Mouse (Mus musculus) WW6 (cell line): ENCODE measurements around the gene Banp.

Experiments used
- DNase-seq: peaks from one replicate; pipeline ENCODE4 v3.0.0-alpha.2; 2013; ENCODE audit warnings: low read depth, low spot score

Banp gene

GRCm38 (mm10) chr8:122018046-122018831 lies 68.7 kb downstream of the Banp start:
- no peak for DNase-seq

GRCm38 (mm10) chr8:122019162-122019561 lies 69.6 kb downstream of the Banp start:
- no peak for DNase-seq

GRCm38 (mm10) chr8:122020050-122020771 lies 70.7 kb downstream of the Banp start:
- DNase-seq: no peak

DNA sequence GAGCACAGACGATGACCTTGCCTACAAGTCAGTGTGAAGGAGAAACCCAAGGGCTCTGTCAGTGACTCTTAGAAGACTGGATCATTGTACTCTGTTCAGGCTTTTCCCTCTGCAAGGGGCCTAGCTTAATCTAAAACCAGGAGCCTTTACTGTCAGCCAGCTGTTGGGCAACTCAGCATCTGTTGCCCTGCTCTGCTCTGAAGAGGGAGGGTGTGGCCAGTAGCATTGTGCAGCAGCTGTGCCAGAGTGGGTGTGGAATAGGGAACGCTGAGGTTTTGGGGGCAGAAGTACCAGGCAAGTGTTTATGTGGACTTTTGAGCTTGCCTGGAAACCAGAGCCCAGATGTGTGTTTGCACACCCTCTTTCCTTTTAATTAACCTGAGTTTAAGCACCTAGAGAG lies 72.2 kb downstream of the Banp start:
- DNase-seq: no peak

DNA sequence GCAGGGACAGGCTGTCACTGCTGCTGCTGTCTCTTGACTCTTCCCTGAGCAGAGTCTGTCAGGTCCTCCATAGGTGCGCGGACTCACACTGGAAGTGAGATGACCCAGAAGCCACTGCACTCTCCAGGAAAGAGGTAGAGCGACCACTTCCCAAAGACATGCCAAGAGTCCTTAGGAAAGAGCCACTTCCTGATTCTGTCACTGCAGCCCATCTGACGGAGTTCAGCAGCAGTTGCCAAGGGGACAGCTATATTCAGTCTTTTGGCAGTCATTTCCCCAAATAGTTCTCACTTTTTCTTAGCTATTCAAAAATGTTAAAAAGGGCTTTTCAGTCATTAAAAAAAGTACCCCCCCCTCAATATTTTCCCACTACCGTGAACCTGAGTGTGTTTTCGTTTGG lies 72.7 kb downstream of the Banp start:
- DNase-seq: no peak

DNA sequence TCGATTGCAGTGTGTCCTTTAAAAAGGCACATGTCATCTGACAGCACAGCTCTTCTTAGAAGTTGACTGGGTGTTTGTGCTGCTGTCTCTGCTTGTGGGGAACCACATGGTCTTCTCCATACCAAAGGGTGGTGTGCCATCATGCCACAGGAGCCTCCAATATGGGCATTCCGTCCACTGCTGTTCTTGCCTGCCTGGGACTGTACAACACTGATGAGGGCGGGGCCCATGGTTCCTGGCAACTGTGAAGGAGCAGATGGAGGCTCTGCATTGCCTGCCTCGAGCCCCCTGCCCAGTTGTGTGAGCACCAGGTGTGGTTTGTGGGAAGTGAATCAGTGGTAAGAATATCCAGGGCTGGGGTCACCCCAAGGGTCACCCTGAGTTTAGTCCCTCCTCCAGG lies 73.2 kb downstream of the Banp start:
- DNase-seq: no peak

- no peak for DNase-seq
Observed at GRCm38 (mm10) chr8:122025546-122025945, 76.0 kb downstream of the Banp start.

DNA sequence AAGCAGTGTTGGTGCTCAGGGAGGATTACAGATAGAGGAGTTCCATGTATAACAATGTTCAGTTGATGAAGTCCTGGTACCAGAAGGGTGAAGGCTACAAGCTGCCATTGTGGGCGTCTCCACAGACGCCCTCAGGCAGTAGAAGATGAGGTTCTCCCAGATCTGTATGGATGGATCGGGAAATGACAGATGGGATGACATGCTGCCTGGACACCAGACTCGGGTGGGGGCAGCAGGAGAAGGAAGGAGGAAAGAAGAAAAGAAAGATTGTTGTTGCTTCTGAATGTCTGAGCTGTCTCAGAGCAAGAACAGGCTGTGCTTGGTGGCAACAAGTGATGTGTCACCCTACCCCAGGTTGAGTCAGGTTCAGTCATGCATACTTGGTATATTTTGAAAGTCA lies 78.6 kb downstream of the Banp start:
- no peak for DNase-seq

DNA sequence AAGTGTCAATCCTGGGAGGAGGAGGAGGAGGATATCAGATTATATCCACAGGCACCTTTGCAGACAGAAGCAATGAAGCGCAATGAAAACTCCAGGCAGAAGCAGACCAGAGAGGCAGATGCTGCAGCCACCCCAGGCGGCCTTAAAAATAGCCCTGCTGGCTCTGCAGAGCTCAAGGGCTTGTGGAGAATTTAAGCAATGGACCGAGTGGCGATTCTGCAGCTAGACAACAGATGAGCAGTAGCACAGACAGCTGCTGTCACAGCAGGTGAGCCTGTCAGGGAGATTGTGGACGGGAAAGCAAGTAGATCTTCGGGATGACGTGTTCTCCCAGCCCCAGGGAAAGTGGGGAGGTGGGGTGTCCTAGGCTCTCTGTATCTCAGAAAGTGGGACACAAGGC lies 81.4 kb downstream of the Banp start:
- DNase-seq: no peak

GRCm38 (mm10) chr8:122032741-122033140 lies 83.2 kb downstream of the Banp start:
- DNase-seq: no peak

- DNase-seq: no peak
Observed at GRCm38 (mm10) chr8:122035543-122035942, 86.0 kb downstream of the Banp start.

DNA sequence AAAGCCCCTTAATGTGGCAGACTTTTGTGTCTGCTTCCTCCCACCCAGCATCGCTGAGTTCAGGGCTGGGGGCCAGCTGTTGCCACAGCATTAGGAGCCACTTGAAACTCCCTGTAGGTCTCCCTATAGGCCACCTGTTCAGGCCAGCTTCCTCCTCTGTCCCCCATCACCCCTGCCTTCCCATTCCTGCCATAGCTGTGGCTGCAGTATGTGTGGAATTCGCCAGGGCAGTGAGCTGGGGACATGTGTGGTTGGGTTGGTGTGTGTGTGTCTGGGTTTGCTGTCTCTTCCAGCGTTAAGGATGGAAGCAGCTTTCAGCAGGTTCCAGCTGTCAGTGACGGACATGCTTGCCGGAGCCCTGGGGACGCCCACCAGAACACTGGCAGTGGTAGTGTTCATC lies 86.8 kb downstream of the Banp start:
- DNase-seq: no peak

GRCm38 (mm10) chr8:122037279-122037678 lies 87.7 kb downstream of the Banp start:
- no peak for DNase-seq

DNA sequence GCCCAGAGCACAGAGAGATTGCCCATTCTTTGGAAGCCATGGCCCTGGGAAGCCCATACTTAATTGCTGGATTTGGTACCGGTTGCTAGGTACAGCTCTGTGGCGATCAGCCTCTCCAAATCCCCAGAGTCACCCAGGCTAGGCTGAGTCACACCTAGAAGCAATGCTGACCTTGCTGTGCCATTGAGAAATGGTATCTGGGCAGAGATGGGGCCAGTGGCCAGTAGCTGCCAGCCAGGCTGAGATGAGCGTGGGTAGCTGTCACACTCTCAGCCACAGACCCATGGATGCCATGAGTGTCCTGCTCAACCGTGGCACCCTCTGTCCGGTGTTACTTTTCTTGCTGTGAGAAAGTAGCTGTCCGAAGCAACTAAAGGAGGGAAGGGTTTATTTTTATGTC lies 88.5 kb downstream of the Banp start:
- no peak for DNase-seq

- DNase-seq: no peak
Observed at GRCm38 (mm10) chr8:122039452-122039851, 89.9 kb downstream of the Banp start.

DNA sequence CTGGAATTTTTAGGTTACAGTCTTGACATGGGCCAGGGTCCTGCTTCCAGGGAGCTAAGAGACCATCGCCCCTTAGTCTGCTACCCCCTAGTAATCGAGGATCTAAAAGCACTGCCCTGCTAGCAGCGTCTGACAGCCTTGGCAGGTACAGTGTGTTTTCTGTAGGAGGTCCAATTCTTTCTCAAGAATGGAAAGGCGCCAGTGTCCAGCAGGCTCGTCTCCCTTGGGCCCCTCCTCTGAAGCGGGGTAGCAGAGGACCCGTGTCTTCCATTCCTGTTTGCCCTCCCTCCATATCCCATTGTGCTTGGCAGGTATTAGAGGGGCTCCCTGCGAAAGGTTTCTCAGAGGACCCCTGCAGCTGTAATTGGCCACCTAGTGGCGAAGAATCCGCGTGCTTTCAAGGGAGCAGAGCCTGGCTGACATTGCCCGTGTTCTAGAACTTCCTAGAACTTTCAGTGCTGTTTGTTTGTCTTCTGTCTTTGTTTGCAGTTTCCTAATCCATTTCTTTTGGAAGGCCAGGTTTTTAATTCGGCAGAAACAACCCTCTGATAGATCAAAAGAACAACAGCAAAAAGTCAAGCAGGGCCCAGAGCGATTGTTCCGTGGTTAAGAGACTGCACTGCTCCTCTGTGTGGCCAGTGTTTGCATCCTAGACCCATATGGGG lies 97.8 kb downstream of the Banp start:
- no peak for DNase-seq

DNA sequence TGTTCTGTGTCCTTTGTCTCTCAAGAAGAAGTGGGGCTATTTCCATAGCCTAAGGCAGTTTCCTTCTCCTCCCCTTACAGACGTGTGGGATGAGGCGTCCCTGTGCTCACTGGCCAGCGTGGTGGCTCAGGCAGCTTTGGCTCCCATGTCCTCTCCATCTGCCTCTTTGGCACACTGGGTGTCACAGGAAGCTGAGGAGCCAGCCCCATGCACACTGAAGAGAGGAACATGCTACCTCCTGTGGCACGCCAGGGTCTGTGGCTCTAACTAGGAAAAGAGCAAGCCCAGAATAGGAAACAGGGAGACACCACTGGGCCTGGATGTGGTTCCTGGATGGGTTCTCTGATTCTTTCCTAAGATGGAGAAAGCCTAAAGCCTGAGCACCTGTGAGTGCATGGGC lies 99.7 kb downstream of the Banp start:
- DNase-seq: no peak

GRCm38 (mm10) chr8:122049923-122050322 lies 100.4 kb downstream of the Banp start:
- DNase-seq: no peak

DNA sequence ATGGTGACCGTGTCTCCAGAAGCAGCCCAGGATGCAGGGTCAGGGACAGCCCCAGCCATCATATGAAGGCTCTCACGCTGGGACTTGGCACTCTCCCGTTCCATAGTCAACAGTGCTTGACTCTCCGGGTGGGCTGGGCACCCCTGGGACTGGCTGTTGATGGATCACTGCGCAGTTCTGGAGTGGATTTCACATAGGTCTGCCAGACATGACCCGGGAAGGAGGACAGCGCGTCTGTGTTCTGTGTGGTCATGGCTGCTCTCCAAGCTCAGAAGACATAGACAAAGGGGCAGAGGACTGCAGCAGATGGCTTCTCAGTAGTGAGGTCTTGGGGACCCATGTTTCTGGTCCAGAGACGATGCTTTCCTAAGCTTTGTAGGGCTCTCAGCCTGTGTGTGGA lies 101.1 kb downstream of the Banp start:
- no peak for DNase-seq

DNA sequence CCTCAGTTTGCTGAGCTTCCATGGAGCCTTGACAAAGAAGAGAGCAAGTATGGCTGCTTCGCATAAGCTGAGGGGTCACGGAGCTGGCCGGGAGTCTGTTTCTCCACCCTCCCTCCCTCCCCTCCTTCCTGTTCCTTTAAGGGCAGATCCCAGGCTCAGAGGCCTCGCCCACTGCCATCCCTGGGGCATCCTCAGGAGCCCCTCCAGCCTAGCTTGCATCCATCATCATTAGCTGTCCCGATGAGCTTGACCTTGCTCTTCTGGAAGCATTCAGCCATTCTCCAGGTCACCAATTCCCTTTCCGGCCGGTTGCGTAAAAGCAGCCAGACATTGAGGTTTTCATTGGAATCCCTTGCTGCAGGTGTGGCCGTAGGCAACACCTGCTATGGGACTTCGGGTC lies 105.8 kb downstream of the Banp start:
- no peak for DNase-seq

GRCm38 (mm10) chr8:122056113-122056512 lies 106.6 kb downstream of the Banp start:
- DNase-seq: no peak

- no peak for DNase-seq
Observed at GRCm38 (mm10) chr8:122056882-122057281, 107.3 kb downstream of the Banp start.

DNA sequence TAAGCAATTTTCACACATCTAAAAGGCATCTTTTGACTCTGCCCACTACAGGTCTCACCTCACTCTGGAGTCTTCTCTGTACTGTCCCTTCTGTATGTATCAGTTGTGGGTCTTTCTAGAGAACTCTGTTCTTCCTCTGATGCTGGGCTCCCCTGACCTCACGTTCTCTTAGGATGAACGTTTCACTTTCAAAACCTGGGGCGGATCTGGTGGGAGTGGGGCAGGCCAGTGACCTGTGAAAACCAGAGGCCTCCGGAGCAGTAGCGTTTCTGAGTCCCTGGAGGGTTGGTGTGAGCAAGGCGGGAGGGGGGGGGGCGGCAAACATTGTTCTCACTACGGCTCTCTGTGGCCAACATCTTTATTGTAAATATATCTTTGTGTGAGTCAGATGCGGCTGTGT lies 109.0 kb downstream of the Banp start:
- DNase-seq: no peak
